In genomic region chr3:70151156-70151555, GRCm38 (mm10) we compare ENCODE assay signal across 23 mouse cellular contexts.
"Had no signal": no experiment of that assay in that cellular context is flagged by ENCODE, and none has a peak within 500 bp of the region (broad histone marks: within the 10 kb centered on the region; RNA-seq: fewer than 3 reads in every experiment).

No protein-coding gene starts in this region.

- H3K9me3 ChIP-seq: heart, embryonic 12.5 days; hindbrain, embryonic 10.5 days; hindbrain, embryonic 12.5 days; intestine, embryonic 15.5 days; kidney, embryonic 15.5 days; limb, embryonic 13.5 days; limb, embryonic 15.5 days; liver, embryonic 12.5 days had no signal

- H3K27me3 ChIP-seq: heart, embryonic 12.5 days; hindbrain, embryonic 12.5 days; intestine, embryonic 15.5 days; kidney, embryonic 15.5 days; limb, embryonic 15.5 days; liver, embryonic 12.5 days had no signal

- H3K4me1 ChIP-seq: heart, embryonic 12.5 days; hindbrain, embryonic 12.5 days; intestine, embryonic 15.5 days; kidney, embryonic 15.5 days; limb, embryonic 15.5 days; liver, embryonic 12.5 days had no signal

- H3K27ac ChIP-seq: hindbrain, embryonic 10.5 days; hindbrain, embryonic 12.5 days; hindbrain, embryonic 14.5 days; intestine, embryonic 15.5 days; kidney, embryonic 15.5 days; kidney, postnatal 0 days; limb, embryonic 13.5 days; limb, embryonic 15.5 days; liver, embryonic 12.5 days; liver, embryonic 14.5 days had no signal

- H3K36me3 ChIP-seq: heart, embryonic 12.5 days; hindbrain, embryonic 10.5 days; hindbrain, embryonic 12.5 days; intestine, embryonic 15.5 days; kidney, embryonic 15.5 days; limb, embryonic 13.5 days; limb, embryonic 15.5 days; liver, embryonic 12.5 days had no signal

- H3K9ac ChIP-seq: heart, embryonic 12.5 days; hindbrain, embryonic 12.5 days; hindbrain, embryonic 14.5 days; intestine, embryonic 15.5 days; kidney, embryonic 15.5 days; limb, embryonic 13.5 days; limb, embryonic 15.5 days; liver, embryonic 12.5 days; liver, embryonic 14.5 days had no signal

- H3K4me3 ChIP-seq: heart, embryonic 12.5 days; hindbrain, embryonic 10.5 days; hindbrain, embryonic 12.5 days; intestine, embryonic 15.5 days; kidney, embryonic 15.5 days; limb, embryonic 13.5 days; limb, embryonic 15.5 days; liver, embryonic 12.5 days had no signal

- DNase-seq: gastrocnemius, postnatal 14 days; gastrocnemius, postnatal 36 days; heart, adult 18-20 months; heart, postnatal 10 days; heart, postnatal 4 days; kidney, adult 18-20 months; kidney, adult 8-10 months; kidney, postnatal 14 days; kidney, postnatal 36 days; layer of hippocampus, adult 9-11 months; layer of hippocampus, postnatal 36 days; left cerebral cortex, postnatal 4 days had no signal
